Mouse (Mus musculus) cerebellum, postnatal 36 days (tissue): ENCODE data around the gene Olfr1416.

Experiments
- DNase-seq, 2 experiments: peaks; one replicate each; pipeline ENCODE4 v3.0.0; 2021 to 2022; ENCODE audit warnings: mixed read lengths in 2 of 2

Gene Olfr1416

GRCm38 (mm10) chr1:92431420-92431819 is 53.5 kb downstream of the Olfr1416 start:
- DNase-seq: no peak

DNA sequence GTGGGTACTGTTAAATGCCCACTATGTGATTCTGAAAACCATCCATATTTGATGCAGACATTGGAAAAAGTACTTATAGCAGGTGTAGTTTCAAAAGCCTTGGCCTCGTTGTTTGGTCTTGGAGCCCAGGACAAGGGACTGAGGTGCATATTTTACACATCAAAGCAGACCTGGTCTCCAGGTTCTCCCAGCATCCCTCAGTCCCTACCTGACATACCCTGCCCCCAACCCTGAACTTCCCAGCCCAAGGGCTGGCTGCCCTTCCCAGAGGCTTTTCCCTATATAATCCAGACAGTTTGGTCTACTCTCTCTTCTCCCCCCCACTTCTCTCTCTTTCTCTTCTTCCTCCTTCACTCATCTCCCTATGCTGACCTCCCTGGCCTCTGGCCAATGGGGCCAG is 53.9 kb downstream of the Olfr1416 start:
- DNase-seq: no peak
